Mouse (Mus musculus) neural tube, embryonic 10.5 days (tissue): ENCODE data around the gene Rplp0.

Experiments used
- DNase-seq: peaks from one replicate; pipeline ENCODE4 v3.0.0-alpha.2; 2017; ENCODE audit warnings: low spot score; ENCODE audit errors: extremely low spot score

Rplp0 gene

DNA sequence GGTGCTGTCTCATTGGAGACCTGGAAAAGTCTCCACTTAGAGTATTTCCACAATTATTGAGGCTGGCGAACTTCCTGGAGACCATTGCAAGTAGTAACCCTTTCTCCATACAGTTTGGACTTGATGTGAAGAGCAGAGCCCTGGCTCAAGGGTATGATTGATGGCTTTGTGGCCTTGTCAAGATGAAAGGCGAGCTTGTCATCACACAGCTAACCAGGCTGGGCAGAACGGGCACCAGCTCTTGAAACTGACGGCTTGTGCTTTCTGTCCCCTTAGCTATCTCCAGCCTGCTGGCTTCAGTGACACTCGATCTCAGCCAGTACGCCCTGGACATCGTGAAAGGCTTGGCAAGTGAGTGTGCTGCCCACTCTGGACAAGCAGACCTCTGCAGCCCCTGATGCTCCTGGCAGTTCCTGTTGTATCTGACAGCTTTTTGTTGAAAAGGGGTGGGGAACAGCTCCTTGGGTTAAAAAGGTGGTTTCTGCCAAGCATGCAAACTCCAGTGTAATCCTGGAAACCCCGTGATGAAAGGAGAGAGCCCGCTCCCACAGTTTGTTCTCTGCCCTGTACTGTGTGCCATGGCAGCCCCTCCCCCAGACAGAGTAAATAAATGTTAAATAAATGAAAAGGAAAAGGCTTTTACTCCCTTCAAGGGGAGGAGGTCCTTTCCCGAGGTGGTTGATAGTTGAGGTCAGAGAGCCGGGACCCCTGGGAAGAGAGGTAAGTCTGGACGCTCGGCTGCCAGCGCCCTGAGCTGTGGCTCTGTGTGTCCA is 21.1 kb downstream of the Rplp0 start:
- no peak for DNase-seq

DNA sequence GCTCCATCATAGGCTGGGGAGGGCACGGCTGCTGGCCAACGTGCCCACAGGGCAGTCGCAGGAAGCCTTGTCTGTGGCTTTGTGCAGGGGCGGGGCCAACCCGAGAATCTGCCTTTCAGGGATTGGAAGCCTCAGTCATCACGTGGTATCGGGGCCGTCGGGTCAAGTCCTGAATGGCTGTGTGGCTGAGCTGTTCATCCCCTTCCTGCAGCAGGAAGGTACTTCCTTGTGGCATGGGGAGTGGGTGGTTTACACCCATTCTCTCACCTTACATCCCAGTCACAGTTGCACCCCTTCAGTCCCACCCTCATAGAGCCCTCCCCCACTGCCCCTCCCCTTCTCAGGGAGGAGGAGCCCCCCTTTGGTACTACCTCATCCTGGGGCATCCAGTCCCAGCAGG is 22.4 kb downstream of the Rplp0 start:
- DNase-seq, result no peak

DNA sequence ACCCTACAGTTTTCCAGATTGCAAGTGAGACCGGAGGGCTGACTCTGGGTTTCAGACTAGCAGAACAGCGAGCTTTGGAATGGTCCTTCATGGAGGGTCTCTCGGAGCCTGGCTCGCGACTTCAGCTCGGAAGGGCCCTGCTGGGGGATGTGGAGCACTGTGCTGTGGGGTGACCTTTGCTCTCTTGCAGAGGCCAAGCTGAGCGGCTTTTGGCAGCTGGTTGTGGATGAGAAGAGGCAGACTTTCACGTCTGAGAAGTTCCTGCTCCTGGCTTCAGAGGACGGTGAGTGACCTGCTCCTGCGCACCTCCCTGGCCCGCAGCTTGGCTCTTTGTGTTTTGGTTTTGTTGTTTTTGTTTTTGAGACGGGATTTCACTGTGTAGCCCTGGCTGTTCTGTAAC is 26.3 kb downstream of the Rplp0 start:
- DNase-seq, result no peak

DNA sequence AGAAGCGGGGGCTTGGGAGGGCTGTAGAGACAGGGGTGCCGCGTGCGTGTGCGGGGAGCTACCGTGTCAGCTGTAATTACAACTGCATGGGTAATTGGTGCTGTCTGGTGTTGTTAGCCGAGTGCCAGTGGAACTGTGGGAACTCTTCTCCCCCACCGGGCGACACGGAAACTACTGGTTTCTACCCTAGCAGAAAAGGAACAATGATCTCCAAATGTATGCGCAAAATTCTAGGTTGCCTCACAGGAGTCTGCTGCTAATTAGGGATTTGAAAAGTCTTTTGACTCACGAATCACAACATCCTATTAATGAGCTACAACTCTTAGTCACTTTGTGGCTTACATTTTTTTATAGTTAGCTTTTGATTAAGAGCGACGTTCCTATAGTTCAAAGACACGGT is 26.9 kb downstream of the Rplp0 start:
- DNase-seq, result no peak

DNA sequence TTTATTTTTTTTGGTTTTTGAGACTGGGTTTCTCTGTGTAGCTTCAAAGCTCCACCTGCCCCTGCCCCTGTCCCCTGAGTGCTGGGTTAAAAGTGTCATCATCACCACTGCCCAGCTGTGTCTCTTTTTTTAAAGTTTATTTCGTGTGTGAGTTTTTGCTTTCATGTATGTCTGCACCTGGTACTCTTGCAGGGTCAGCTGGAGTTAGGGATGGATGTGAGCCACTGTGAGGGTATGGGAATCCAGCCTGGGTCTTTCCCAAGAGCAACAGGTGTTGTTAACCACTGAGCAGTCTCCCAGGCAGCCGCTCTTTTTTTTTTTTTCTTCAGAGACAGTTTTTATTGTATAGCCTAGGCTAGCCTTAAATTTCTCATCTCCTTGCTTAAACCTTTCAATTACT is 27.5 kb downstream of the Rplp0 start:
- DNase-seq, result no peak

DNA sequence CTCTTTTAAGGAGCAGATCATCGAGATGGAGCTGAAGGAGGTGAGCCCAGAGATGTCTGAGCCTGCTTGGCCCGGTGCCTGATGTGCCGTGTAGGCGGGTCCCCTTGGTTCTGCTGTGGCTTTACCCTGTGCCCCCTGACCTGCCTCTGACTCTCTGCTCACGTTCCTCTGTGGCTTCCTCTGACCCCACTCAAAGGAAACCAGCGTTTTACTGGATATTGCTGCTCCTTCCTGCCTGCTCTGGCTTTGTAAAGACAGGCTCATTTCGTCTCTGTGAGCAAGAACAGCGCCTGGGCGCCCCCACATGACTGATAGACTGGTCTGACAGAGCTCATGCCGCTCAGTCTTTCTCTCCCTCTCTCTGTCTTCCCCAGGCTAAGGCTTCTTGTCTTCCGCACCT is 31.8 kb downstream of the Rplp0 start:
- no peak for DNase-seq

DNA sequence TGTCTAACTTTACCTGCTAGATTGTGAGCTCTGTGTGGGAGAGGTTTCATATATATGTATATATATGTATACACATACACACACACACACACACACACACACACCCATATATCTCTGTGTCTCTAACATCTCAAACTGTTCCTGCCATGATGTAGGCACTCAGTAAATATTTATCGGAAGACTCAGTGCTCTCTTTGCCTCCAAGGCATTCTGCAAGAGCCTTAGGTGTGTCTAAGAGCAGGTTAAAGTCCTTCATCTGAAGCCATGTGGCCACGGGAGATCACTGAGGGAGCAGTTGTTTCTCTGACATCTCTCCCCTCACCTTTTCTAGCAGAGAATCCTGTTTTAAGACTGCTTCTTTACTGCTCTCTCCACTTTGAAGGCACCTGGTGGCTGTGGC is 32.2 kb downstream of the Rplp0 start:
- no peak for DNase-seq

DNA sequence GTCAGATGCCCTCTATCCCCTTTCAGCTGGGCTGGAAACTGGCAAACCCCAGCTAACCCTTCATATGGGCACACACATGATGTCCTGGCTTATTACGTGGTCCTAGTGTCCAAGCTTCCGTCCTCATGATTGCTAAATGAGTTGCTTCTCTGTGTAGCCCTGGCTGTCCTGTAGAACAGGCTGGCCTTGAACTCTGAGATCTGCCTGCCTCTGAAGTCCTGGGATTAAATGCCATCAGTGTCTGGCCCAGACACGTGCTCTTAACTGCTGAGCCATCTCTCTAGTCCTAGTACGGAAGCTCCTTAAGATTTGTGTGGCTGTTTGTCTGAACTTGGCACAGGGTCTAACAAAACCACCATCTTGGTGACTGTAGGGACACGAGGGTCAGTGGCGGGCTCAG is 44.3 kb downstream of the Rplp0 start:
- no peak for DNase-seq

DNA sequence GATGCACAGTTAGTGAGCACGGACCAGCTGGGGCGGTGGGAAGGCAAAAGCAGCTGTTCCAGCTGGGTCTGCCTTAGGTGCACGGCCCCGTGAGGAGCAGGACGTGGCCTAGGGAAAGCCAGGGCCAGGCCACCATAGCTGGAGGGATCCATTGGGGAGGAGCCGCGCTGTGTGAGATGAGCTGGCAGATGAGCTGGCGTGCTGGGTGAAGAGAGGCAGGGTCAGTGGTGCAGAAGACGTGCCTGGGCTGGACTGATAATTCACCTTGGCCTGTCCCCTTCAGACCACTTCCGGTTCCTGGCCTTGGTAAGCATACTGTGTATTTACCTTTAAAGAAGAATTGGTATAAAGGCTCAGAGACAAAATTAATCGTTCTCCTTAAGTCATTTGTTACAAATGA is 52.3 kb downstream of the Rplp0 start:
- no peak for DNase-seq
